Mouse (Mus musculus) embryonic facial prominence, embryonic 13.5 days (tissue): ENCODE data around the gene Dusp15. TPM values are rescaled to one million over a fixed set of nuclear protein-coding genes. Genes with fewer than 3 reads are reported as not detected.
A peak's percentile ranks its signal among the peaks of the same experiment; 100 is the strongest.

Experiments used
- ATAC-seq: fragments of 200-750 bp; cut with Nextera tagmentation; 2 replicates; pipeline ENCODE4 v1.8.0; 2017; ENCODE audit warnings: low read depth; ENCODE audit not compliant: insufficient number of reproducible peaks, insufficient read depth, low FRiP score, low TSS enrichment
- H3K27ac ChIP-seq: fragments of 300-500 bp; sonication (generic); 2 replicates; pipeline ENCODE4 v1.5.1; 2015; ENCODE audit warnings: moderate library complexity, mild to moderate bottlenecking, inconsistent platforms
- H3K27me3 ChIP-seq: fragments of 300-500 bp; sonication (generic); 2 replicates; pipeline ENCODE4 v1.6.1; 2015; ENCODE audit warnings: mild to moderate bottlenecking, inconsistent platforms
- H3K36me3 ChIP-seq: fragments of 300-500 bp; sonication (generic); 2 replicates; pipeline ENCODE4 v1.6.1; 2015; ENCODE audit warnings: mild to moderate bottlenecking, inconsistent platforms
- H3K4me1 ChIP-seq: fragments of 300-500 bp; sonication (generic); 2 replicates; pipeline ENCODE4 v1.6.1; 2015; ENCODE audit warnings: inconsistent platforms
- H3K4me2 ChIP-seq: fragments of 300-500 bp; sonication (generic); 2 replicates; pipeline ENCODE4 v1.6.1; 2015; ENCODE audit warnings: moderate library complexity, mild to moderate bottlenecking, inconsistent platforms
- H3K4me3 ChIP-seq: fragments of 300-500 bp; sonication (generic); 2 replicates; pipeline ENCODE4 v1.5.1; 2015; ENCODE audit warnings: mild to moderate bottlenecking, inconsistent platforms
- H3K9ac ChIP-seq: fragments of 300-500 bp; sonication (generic); 2 replicates; pipeline ENCODE4 v1.6.1; 2015; ENCODE audit warnings: mild to moderate bottlenecking, inconsistent platforms
- H3K9me3 ChIP-seq: fragments of 300-500 bp; sonication (generic); 2 replicates; pipeline ENCODE4 v1.6.1; 2016; ENCODE audit warnings: inconsistent platforms
- WGBS: fragments of 180-500 bp; shearing (Covaris S2); methylation state at CpG from one replicate; pipeline ENCODE4 v1.1.7; 2015; ENCODE audit warnings: mixed read lengths; 5-methylcytosine and 5-hydroxymethylcytosine counted together
- polyA plus RNA-seq: library from polyadenylated mRNA; unstranded; fragments of >200 nt; fragmentation: Nextera tagmentation; extraction: Ambion mirVana; gene quantifications from 2 replicates; pipeline ENCODE4 v1.2.1, GENCODE M21; 2015

Dusp15 gene
- polyA plus RNA-seq, 1 experiment from 2014 or later, result 0.39 TPM

DNA sequence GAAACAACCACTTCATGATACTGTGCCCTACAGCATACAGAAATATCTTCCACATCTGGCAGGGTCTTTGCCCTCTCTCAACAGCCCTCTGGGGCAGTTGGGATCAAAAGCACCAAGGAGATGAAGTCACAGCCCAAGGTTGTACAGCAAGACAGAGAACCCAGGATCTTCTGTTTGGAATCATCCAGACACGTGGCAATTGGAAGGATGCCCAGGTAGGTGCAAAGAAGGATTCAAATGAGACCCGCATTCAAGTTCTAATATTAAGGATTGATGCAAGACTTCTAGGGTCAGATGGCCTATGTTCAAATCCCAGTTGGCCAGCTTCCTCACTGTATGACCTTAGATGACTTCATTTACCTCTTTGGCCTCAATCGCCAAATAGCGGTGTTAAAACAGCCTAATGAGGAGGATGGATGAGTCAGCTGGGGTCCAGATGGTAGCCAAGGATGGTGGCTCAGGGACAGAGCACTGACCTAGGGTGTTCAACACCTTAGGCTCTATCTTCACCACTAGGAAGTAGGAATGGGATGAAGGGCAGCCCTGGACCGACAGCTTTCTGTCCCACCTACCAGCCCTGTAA lies 3.0 kb downstream of the Dusp15 start:
- H3K4me2 ChIP-seq, result no peak overlapping the region
- H3K9ac ChIP-seq, result no peak overlapping the region
- H3K36me3 ChIP-seq, result no peaks in the 10 kb centered on the region
- H3K9me3 ChIP-seq, result no peaks in the 10 kb centered on the region
- peaks cover 8% of the 10 kb centered on the region for H3K4me1 ChIP-seq
- no peak for ATAC-seq
- H3K27me3 ChIP-seq, result peaks cover 95% of the 10 kb centered on the region
- no peak overlapping the region for H3K27ac ChIP-seq
- H3K4me3 ChIP-seq, result no peak overlapping the region
- 86% methylated on average over 5 of the region's 5 CpGs for WGBS

GRCm38 (mm10) chr2:152947098-152947497 lies 4.4 kb downstream of the Dusp15 start:
- Histone ChIP-seq H3K36me3 (no peaks in the 10 kb centered on the region), H3K4me2 (no peak overlapping the region), H3K27ac (no peak overlapping the region), H3K9me3 (no peaks in the 10 kb centered on the region), H3K4me1 (peaks cover 21% of the 10 kb centered on the region), H3K9ac (no peak overlapping the region), H3K4me3 (no peak overlapping the region), H3K27me3 (peaks cover 99% of the 10 kb centered on the region)
- ATAC-seq, result no peak
- 47% methylated on average over 7 of the region's 7 CpGs for WGBS

DNA sequence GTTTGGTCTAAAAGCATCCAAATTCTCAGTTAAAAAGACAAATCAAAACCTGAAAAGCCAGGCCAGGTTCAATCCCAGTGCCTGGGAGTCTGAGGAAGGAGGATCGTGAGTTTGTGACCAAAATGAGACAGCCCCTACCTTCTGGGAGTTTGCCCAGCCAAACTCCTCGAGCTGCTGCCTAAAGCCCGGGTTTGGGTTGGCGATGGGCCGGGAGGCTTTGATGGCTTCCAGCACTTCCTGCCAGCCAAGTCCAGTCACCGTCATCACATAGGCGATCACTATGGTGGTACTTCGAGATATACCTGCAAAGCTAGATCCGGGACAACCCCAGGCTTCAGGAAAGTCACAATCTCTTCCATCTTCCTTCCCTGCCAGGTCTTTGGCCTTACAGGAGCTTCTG lies 7.5 kb downstream of the Dusp15 start:
- WGBS, result 60% methylated on average over 9 of the region's 9 CpGs
- H3K4me1 ChIP-seq, result peaks cover 15% of the 10 kb centered on the region
- H3K27me3 ChIP-seq, result peaks cover 99% of the 10 kb centered on the region
- H3K4me3 ChIP-seq, result no peak overlapping the region
- no peak overlapping the region for H3K4me2 ChIP-seq
- no peak overlapping the region for H3K9ac ChIP-seq
- H3K9me3 ChIP-seq, result no peaks in the 10 kb centered on the region
- no peak for ATAC-seq
- no peak overlapping the region for H3K27ac ChIP-seq
- no peaks in the 10 kb centered on the region for H3K36me3 ChIP-seq

GRCm38 (mm10) chr2:152943568-152943967 lies 7.9 kb downstream of the Dusp15 start:
- Histone ChIP-seq H3K27me3 (peaks cover 99% of the 10 kb centered on the region), H3K9ac (peak overlapping the region; percentile 63; the same call in 1 of the 2 replicates), H3K4me1 (peaks cover 15% of the 10 kb centered on the region), H3K27ac (no peak overlapping the region), H3K36me3 (no peaks in the 10 kb centered on the region), H3K4me3 (peak overlapping the region; percentile 50), H3K9me3 (no peaks in the 10 kb centered on the region), H3K4me2 (peak overlapping the region; percentile 88)
- WGBS, result 5% methylated on average over 8 of the region's 8 CpGs
- ATAC-seq, result no peak

GRCm38 (mm10) chr2:152942898-152943515 lies 8.5 kb downstream of the Dusp15 start:
- peak overlapping the region; percentile 88 for H3K4me2 ChIP-seq
- H3K27ac ChIP-seq, result no peak overlapping the region
- no peaks in the 10 kb centered on the region for H3K9me3 ChIP-seq
- ATAC-seq, result no peak
- H3K27me3 ChIP-seq, result peaks cover 99% of the 10 kb centered on the region
- H3K4me1 ChIP-seq, result peaks cover 15% of the 10 kb centered on the region
- H3K9ac ChIP-seq, result peak overlapping the region; percentile 63
- H3K4me3 ChIP-seq, result peak overlapping the region; percentile 50
- H3K36me3 ChIP-seq, result no peaks in the 10 kb centered on the region
- WGBS, result under 1% methylated on average over 64 of the region's 65 CpGs

DNA sequence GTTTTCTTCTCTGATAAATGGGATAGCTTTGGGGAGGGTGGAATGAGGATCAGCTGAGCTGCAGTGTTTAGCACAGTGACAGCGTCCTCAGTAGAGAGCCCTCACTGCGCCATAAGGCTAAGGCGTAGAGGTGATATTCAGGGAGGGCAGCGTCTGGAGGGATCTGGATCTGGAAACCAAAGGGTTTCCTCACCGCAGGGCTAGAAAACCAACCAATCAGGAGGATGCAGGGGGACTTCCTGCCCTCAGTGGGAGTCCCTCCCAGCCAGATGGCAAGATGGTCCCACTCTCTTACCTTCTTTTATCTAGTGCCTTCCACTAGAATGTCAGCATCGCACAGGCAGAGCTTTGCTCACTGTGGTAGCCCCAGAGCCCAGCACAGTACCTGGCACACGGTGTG lies 9.7 kb downstream of the Dusp15 start:
- peaks cover 15% of the 10 kb centered on the region for H3K4me1 ChIP-seq
- H3K4me2 ChIP-seq, result no peak overlapping the region
- no peak overlapping the region for H3K9ac ChIP-seq
- peaks cover 88% of the 10 kb centered on the region for H3K27me3 ChIP-seq
- no peak overlapping the region for H3K4me3 ChIP-seq
- H3K9me3 ChIP-seq, result no peaks in the 10 kb centered on the region
- no peaks in the 10 kb centered on the region for H3K36me3 ChIP-seq
- 28% methylated on average over 7 of the region's 7 CpGs for WGBS
- no peak overlapping the region for H3K27ac ChIP-seq
- ATAC-seq, result no peak

GRCm38 (mm10) chr2:152941106-152941505 lies 10.4 kb downstream of the Dusp15 start:
- peaks cover 88% of the 10 kb centered on the region for H3K27me3 ChIP-seq
- WGBS, result 77% methylated on average over 6 of the region's 6 CpGs
- no peak for ATAC-seq

DNA sequence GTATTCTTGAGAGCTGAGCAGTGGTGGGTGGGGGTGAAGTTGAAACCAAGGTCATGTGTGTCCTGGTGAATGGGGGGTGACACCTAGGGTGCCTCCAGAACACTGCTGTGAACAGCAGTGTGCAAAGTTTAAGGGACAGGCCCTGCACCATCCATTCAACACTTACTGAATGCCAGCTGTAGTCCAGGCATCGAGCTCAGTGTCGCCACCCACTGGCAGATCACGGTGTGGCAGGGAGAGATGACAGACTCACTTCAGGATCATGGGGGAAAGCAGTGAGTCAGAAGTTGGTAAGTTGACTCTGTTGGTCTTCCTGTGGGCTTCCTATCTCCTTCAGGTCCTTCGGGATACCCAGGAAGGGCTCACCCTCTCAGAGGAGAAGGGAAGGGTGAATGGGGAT lies 11.7 kb downstream of the Dusp15 start:
- H3K4me2 ChIP-seq, result no peak overlapping the region
- no peaks in the 10 kb centered on the region for H3K9me3 ChIP-seq
- no peaks in the 10 kb centered on the region for H3K36me3 ChIP-seq
- peaks cover 83% of the 10 kb centered on the region for H3K27me3 ChIP-seq
- peaks cover 15% of the 10 kb centered on the region for H3K4me1 ChIP-seq
- no peak overlapping the region for H3K9ac ChIP-seq
- 23% methylated on average over 4 of the region's 4 CpGs for WGBS
- no peak overlapping the region for H3K27ac ChIP-seq
- ATAC-seq, result no peak
- no peak overlapping the region for H3K4me3 ChIP-seq

More at GRCm38 (mm10) chr2:152941106-152941505, 10.4 kb downstream of the Dusp15 start:
- Histone ChIP-seq H3K9ac (no peak overlapping the region), H3K4me3 (no peak overlapping the region), H3K27ac (no peak overlapping the region), H3K36me3 (no peaks in the 10 kb centered on the region), H3K4me2 (no peak overlapping the region), H3K9me3 (no peaks in the 10 kb centered on the region), H3K4me1 (peaks cover 15% of the 10 kb centered on the region)

DNA sequence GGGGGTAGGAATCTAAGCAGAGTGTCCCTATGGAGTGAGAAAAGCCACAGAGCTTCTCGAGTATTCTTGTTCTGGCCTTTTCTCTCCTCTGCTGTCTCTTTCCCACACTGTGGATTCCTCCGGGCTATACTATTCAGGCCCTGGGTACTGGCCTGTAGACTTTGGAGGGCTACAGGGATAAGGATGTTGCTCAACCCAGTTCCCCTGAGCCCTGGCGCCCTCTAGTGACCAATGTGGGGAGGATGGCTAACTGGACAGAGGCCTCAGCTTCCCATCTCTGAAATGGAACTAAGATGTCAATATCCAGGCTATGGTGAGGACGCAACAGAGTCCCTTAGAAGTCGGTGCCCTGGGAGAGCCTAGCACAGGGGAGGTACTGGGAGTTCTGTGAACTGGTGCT lies 17.9 kb downstream of the Dusp15 start:
- H3K4me3 ChIP-seq, result no peak overlapping the region
- H3K4me2 ChIP-seq, result no peak overlapping the region
- H3K9ac ChIP-seq, result no peak overlapping the region
- peaks cover 36% of the 10 kb centered on the region for H3K27me3 ChIP-seq
- H3K36me3 ChIP-seq, result no peaks in the 10 kb centered on the region
- ATAC-seq, result no peak
- H3K9me3 ChIP-seq, result no peaks in the 10 kb centered on the region
- H3K27ac ChIP-seq, result no peak overlapping the region
- 29% methylated on average over 5 of the region's 5 CpGs for WGBS
- 0 out of 2 replicates have a peak, but pooled peaks cover 2% of the 10 kb centered on the region for H3K4me1 ChIP-seq

- Histone ChIP-seq H3K9me3 (no peaks in the 10 kb centered on the region), H3K27me3 (peaks cover 31% of the 10 kb centered on the region), H3K9ac (peak within 1 kb of the TSS; percentile 36; the same call in 1 of the 2 replicates), H3K27ac (no peak within 1 kb of the TSS), H3K4me1 (0 out of 2 replicates have a peak, but pooled peaks cover 7% of the 10 kb centered on the region), H3K36me3 (no peaks in the 10 kb centered on the region), H3K4me2 (no peak within 1 kb of the TSS), H3K4me3 (no peak within 1 kb of the TSS)
- 32% methylated on average over 9 of the region's 9 CpGs for WGBS
- ATAC-seq, result no peak
Observed at GRCm38 (mm10) chr2:152933048-152933447, 18.4 kb downstream of the Dusp15 start, which contains the start of gene Foxs1. Gene Foxs1 (minus strand): TSS chr2:152933208.

GRCm38 (mm10) chr2:152931456-152932160 lies 19.9 kb downstream of the Dusp15 start:
- H3K9ac ChIP-seq, result no peak overlapping the region
- H3K9me3 ChIP-seq, result no peaks in the 10 kb centered on the region
- ATAC-seq, result no peak
- no peak overlapping the region for H3K27ac ChIP-seq
- H3K36me3 ChIP-seq, result no peaks in the 10 kb centered on the region
- peaks cover 13% of the 10 kb centered on the region for H3K4me1 ChIP-seq
- H3K4me3 ChIP-seq, result no peak overlapping the region
- H3K4me2 ChIP-seq, result no peak overlapping the region
- WGBS, result 70% methylated on average over 12 of the region's 12 CpGs
- peaks cover 28% of the 10 kb centered on the region for H3K27me3 ChIP-seq

GRCm38 (mm10) chr2:152930276-152930675 lies 21.2 kb downstream of the Dusp15 start:
- 34% methylated on average over 2 of the region's 2 CpGs for WGBS
- no peak overlapping the region for H3K9ac ChIP-seq
- no peak overlapping the region for H3K4me2 ChIP-seq
- peaks cover 22% of the 10 kb centered on the region for H3K4me1 ChIP-seq
- no peak overlapping the region for H3K27ac ChIP-seq
- H3K36me3 ChIP-seq, result no peaks in the 10 kb centered on the region
- peaks cover 16% of the 10 kb centered on the region for H3K27me3 ChIP-seq
- no peak overlapping the region for H3K4me3 ChIP-seq
- H3K9me3 ChIP-seq, result no peaks in the 10 kb centered on the region
- ATAC-seq, result no peak
